Mouse (Mus musculus) erythroblast, adult 5-6 weeks (primary cell): ENCODE measurements around the gene Gpr157. TPM values are rescaled to one million over a fixed set of nuclear protein-coding genes. Genes with fewer than 3 reads are reported as not detected.

Experiments
- ATAC-seq: replicated peaks from 2 replicates; pipeline ENCODE4 v1.8.0; 2016; ENCODE audit warnings: moderate number of reproducible peaks, mild to moderate bottlenecking, moderate TSS enrichment, inconsistent platforms; ENCODE audit not compliant: poor library complexity, low FRiP score, severe bottlenecking
- total RNA-seq, 2 experiments: library from RNA; stranded (forward) in 1 of 2; stranded (reverse) in 1 of 2; fragments of 150-400 nt in 1 of 2; fragments of 200-764, 138-1000 nt in 1 of 2; gene quantifications; 2 replicates each; pipeline versions ENCODE4 v1.2.3 to v1.2.4; 2015 to 2017; ENCODE audit warnings: low replicate concordance in 2 of 2

Gpr157 gene
- total RNA-seq, 2 experiments from 2014 or later: 0.19 to 0.43 TPM

DNA sequence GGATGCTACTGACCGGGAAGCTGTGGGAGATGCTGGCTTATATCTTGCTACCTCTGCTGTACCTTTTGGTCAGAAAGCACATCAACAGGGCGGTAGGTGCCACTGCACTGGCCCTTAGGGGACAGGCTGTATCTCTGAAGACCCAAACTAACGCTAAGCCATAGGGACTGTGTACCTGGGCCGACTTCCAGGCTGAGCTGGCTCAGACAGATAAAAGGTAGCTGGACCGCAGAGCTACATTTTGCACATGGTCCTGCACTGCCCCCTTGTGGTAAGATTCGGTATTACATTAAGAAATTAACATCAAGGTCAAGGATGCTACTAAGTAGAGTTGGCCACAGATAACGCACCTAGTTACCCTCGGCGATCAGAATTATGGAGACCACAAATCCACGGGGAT lies 11.7 kb downstream of the Gpr157 start:
- peak; percentile 66 for ATAC-seq

DNA sequence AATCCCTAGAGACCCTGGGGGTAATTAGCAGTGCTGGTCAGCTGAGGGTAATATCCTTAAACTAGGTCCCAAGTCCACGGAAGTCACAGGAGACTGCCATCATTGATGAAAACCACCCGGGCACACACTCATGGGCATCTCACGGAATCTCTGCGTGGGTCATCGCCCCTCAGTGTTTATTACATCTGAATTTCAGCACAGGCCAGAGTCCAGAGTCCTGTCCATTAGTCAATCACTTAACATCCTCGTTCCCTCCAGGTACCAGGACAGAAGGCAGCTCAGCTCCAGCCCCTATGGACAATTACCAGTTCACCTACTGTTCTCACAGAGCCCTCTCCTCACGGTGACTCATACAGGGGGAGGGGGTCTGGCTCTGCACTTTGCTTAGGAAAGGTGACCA lies 15.7 kb downstream of the Gpr157 start:
- no peak for ATAC-seq

DNA sequence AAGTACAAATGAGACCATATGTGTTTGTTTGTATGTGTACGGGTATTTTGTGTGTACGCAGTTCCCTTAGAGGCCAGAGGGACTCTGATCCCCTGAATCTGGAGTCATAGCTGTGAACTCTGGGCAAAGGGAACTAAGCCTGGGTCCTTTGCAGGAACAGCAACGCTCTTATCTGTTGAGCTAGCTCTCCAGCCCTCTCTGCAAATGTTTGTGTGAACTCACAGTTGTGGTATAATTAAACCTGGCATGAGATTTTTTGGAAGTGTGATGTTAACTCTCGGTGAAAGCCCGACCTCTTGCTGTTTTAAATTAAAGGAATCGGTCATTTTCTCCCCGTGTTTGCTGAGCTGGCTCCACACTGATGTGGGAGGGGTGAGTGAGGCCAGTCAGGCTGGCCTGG lies 18.5 kb downstream of the Gpr157 start:
- ATAC-seq: no peak

DNA sequence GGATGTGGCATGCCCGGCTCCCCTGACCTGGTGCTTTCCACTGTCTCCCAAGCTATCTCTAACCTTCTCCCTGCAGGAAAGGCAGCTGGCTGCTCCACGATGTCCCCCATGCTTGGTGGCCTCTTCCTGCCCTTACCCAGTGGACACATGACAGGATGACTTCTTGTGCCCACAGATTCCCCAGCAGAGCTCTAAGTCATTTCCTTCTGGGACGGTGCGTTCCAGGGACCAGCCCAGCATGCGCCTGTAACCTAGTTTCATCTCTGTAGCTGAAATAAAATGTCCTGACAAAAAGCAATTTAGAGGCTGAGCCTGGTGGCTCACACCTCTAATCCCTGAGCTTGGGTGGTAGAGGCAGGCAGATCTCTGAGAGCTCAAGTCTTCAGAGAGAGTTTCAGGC lies 19.5 kb downstream of the Gpr157 start:
- ATAC-seq: no peak

DNA sequence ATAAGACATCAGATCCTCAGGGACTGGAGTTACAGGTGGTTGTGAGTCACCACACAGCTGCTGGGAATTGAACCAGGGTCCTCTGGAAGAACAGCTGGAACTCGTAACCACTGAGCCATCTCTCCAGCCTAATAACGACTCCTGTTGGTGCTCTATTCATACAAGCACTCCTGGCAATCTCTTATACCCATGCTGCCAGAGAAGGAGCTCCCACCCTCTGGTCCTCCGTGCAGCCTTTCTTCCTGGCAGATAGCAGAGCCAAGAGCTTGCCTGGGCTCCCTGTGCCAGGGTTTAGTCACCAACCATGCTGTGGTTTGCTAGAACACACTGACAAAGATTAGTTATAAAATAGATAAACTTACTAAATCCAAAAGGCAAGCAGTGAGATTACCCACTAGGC lies 22.5 kb downstream of the Gpr157 start:
- no peak for ATAC-seq

DNA sequence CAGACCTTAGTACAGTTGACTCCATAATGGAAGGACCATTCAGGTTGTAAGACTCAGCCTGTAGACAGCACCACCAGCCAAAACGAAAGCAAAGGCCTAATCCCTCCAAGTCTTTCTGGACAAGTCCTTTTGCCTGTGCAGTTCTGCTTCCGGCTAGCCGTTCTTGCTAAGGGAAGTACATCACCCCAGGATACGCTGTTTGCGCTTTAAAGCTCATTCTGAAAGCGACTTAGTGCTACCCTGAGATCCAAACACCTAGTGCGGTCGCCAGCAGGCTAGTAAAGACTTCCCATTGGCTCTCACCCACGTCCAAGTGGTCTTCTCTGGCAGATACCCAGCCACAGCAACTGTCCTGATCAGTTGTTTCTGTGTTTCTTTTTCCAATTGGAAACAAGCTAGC lies 23.2 kb downstream of the Gpr157 start:
- no peak for ATAC-seq

DNA sequence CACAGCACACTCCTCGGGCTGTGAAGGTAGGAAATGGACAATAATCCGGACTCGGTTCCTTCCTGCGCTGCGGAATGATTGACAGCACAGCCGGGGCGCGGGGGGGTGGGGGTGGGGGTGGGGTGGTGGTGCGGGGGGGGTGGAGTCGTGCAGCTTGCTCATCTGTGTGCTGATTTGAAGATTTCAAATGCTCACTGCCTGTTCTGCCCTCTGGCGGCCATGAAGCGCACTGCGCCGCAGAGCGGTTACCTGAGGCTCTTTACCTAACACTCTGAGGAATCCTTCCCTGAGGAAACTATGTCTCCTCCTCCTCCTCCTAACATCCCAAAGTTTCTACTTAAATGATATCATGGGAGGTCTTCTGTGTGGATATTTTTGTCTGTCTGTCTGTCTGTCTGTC lies 25.7 kb downstream of the Gpr157 start:
- peak; percentile 71 for ATAC-seq

DNA sequence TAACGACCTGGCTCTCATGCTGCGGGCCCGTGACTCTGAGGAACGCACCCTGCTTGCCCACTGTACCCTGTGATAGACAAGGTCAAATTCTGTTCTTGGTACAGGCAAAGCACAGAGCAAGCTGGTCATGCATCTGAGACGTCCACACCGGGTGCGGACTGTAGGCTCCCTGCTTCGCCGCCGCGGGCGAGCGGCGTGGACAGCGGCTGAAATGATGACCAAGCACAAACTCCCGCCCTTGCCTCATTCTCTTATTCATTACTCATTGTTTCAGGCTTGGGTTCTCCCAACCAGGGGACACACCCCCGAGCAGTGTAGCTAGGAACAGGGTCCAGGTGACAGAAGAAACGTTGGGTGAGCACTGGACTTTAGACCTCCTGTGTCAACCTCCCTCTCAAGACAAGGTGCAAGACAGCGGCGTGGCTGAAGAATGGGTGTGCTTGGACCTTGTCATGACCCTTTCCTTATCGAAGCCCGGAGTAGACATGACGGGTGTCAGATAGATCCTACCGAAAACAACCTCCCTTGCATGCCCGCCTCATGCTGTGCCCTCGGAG lies 27.4 kb downstream of the Gpr157 start:
- no peak for ATAC-seq

DNA sequence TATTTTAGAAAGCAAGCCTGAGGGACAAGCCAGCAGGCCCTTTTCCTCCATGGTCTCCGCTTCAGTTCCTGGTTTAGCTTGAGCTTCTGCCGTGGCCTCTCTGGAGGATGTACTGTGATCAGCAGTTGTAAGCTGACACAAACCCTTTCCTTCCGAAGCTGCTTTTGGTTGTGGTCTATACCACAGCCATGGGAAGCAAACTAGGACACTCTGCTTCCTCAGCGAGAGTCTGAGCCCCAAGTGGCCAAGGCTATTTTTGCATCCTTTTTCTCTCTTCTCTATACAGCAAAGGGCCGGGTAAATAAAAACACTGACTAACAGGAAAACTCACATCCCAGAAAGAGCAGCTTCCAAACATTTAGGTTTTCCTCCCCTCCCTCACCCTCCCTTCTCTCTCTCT lies 30.1 kb downstream of the Gpr157 start:
- ATAC-seq: no peak

DNA sequence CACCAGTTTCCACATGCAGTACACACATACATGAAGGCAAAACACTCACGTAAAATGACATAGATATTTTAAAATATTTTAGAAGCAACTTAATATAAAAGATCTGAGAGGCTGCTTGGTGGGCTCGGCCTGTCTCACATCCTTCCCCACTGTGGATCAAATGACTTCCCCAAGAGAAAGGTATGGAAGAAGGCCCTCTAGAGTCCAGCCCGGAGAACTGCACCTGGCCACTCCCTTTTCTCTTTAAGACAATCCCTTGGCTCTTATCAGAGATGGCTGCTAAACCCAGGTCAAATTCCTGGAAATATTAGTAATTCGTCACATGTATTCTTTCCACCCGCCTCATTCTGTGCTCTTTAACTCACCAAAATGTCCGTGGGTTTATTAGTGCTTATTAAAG lies 31.0 kb downstream of the Gpr157 start:
- no peak for ATAC-seq

DNA sequence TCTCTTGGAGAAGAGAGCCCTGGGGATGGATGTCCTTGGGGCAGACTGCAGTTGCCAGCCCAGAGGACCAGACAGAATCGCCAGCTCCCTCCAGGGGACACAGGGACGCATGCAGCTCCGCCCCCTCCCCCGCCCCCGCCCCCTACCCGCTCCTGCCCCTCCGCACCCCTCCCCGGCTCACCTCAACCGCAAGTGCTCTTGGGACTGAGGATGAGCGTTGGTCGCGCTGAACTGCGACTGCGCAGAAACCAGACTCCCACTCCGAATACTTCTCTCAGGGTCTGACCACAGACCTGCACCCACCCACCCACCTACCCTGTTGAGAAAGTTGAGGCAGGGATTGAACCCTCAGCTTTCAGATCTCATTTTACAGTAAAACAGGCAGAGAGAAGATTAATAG lies 31.9 kb downstream of the Gpr157 start, which contains the start of gene Slc2a5:
Gene Slc2a5, plus strand, starts transcription at position 229 of the 400 bp plus-strand sequence.
- ATAC-seq: no peak

DNA sequence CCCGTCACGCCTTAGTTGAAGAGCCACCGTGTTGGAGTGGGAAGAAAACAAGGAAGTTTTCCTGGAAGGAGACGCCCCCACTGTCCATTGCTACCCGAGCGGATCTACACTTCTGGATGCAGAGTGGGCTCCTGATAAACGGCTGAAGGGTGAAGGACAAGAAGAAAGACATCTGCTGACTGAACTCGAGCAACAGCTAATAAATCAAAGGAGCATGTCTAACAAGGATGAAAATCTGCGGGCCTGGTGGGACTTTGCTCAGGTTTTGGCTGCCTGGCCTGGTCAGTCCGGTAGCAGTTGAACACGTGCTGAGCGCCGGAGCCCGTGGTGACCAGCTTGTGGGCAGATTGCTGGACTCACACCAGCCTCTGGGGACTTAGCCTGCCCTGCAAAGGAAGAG lies 32.5 kb downstream of the Gpr157 start:
- ATAC-seq: no peak

DNA sequence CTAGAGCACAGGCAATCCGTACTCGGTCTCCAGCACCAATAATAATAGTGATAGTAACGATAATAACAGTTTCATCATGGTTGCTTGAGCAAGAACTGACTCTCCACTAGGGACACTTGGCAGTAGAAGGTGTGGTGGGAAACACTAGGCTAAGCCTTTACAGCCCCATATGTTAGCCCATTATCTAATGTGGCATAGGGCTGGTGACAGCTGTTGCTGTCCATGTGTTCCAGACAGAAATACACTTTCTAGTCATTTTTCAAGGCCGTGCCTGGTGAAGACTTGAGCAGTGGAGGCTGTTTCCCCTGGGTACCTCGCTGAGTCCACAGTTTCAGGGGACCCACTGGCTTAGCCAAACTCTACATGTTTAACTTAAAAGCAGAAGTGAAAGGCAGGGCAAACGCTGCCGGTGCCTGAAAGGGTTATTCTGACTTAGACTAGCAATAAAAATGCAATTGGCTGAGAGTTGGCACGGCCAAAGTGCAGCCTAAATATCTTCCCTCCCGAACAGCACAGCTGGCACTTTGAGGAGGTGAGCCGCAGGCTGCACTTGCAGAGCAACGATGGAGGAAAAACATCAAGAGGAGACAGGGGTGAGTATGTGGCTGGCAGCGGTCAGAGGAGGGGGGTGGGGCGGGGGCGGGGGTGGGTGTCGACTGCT lies 33.1 kb downstream of the Gpr157 start:
- no peak for ATAC-seq

DNA sequence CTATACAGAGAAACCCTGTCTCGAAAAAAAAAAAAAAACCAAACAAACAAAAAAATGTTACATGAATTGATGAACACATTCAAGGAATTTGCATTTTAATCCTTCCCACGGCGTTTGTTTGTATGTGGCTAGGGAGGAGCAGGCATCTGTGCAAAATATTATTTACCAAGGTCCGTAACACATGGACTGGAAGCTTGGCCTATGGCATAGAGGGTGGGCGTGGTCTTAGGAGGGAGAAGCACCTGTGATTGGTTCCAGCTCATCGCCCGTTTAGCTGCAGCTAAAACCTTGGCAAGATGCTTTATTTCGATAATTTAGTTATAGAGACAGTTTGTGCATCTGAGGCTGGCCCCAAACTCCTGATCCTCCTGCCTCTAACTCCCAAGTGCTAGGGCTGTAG lies 34.3 kb downstream of the Gpr157 start:
- no peak for ATAC-seq

DNA sequence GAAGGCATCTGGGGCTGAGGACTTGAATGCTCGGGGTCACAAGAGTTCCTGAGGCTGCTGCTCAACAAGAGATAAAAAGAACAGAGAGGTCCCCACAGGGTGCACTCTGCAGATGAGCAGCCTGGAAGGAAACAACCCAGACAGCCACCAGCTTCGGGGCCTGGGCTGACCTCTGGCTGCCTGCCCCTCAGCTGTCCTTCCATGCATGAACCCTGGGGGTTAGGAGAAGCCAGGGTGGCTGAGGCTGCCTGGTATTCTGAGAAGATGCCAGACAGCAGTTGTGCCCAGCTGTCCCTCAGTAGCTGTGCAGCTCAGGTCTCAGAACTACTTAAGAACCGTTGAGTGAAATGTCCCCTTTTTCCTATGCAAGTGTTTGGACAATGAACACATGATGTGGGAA lies 35.3 kb downstream of the Gpr157 start:
- ATAC-seq: no peak

DNA sequence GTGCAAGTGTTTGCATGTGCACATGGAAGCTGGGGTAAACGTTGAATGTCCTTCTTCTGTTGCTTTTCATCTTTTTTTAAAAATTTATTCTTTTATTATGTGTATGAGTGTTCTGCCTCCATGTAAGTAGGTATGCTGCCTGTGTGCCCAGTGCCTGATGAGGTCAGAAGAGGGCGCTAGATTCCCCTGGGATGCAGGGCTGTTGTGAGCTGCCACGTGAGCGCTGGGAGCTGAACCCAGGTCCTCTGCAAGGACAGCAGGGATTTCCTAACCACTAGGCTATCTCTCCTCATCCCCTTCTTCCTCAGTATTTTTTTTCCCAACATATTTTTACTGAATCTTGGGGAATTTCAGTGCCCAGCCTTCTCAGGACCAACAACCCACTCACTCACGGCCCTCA lies 39.2 kb downstream of the Gpr157 start:
- ATAC-seq: no peak

DNA sequence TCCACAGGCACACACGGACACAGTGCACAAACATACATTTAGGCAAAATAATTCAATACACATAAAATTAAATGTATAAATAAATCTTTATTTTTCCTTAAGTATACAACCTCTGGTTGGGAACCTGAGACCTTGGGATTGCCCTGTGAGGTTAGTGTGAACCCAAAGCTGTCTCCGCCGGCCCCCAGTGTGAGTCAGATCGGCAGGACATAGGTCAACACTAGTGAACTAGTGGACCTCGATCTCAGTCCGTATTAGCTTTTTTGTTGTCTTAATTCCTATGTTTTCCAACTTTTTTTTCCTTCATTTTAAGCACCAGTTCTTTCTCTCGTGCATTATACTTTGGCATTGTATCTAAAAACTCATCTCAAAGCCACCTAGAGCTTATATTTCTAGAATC lies 40.7 kb downstream of the Gpr157 start:
- no peak for ATAC-seq

DNA sequence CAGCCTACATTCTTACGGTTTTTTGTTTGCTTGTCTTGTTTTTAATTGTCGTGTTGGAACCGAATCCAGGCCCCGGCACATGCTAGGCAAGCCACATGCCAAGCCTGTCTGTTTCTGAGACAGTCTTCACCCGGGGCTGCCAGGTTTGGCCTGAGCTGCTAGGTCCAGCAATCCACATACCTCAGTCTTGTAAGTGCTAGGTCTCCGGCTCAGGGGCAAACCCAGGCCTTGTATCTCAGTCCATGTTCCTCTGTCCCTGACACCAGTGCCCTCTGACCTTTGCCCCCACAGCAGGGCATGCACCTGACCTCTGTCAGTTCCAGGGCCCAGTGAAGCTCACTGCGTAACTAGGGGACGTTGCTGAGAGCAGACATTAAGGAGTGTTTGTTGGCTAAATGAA lies 41.4 kb downstream of the Gpr157 start:
- ATAC-seq: no peak

DNA sequence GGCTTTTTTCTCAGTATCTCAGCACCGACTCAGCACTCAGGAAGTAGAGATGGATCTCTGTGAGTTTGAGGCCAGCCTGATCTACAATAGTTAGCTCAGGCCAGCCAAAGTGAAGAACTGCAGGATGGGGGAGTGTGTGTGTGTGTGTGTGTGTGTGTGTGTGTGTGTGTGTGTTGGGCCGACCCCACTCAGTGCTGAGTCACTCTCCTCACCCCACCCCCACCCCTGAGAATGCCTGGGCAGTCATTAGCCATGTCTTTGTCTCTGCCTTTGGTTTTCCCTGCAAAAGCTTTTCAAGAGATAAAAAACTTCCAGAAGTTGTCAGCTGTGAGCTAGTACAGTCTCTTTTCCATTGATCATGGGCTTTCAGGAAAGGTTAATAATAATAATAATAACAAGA lies 43.5 kb downstream of the Gpr157 start:
- no peak for ATAC-seq

DNA sequence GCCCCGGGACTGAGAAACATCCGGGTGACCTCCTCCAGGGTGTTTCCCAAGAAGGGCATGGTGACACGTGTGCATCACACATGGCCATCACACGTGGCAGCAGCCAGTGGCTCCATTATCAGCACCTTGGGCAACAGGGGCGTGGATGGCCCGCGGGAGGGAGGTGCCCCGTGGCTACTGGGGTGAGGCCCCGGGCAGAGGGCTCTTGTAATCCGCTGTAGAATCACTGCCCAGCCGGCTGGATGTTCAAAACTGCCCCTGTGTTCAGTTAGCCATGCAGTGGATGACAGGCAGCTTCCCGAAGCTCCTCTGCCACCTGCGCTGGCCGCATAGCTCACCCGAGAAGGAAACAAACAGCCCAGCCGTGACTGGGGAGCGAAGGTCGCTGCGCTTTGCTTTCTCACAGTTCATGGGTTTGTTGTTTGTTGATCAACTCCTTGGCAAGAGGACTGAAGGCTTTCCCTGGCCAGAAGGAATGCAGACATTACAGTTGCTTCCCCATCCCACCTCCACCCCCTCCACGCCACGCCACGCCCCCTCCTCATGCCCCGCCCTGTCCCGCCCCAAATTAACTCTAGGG lies 45.6 kb downstream of the Gpr157 start:
- ATAC-seq: no peak

DNA sequence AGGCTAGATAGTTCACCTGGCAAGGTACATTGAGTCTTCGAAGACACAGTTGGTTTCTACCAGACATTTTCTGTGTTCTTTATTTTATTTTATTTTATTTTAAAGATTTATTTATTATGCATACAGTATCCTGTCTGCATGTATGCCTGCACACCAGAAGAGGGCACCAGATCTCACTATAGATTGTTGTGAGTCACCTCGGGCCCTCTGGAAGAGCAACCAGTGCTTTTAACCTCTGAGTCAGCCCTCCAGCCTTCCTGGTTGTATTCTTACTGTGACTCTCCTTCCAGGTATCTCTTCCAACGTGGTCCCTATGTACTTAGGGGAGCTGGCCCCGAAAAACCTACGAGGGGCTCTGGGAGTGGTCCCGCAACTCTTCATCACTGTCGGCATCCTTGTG lies 48.1 kb downstream of the Gpr157 start:
- no peak for ATAC-seq

DNA sequence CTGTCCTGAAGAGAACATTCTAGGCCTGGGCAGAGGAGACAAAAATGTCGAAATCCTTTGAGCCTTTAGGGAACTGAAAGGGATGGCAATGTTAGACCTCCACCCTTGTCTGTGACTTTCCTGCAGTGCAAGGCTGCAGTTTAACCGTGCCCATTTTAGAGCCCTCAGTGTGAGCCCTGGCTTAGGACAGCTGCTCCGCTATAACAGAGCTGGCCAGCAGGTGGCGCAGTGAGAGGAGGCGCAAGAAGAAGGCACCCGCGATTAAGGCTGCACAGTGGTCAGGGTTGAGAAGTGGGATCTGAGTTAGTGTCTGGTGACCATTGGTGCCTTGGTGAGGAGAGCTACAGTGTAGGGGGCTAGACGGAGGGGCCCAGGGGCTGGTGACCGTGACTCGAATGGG lies 49.5 kb downstream of the Gpr157 start:
- ATAC-seq: peak; percentile 84
